Mouse (Mus musculus): ENCODE results near the gene Gorasp2. TPM values are rescaled to one million over a fixed set of nuclear protein-coding genes. Genes with fewer than 3 reads are reported as not detected.

Gorasp2 gene
- polyA plus RNA-seq, 1 experiment from 2014 or later = 138 TPM

GRCm38 (mm10) chr2:70661715-70662495 is 529 bp downstream of the Gorasp2 start, which contains the start of gene Gm26558:
Gene Gm26558 (minus strand): TSS chr2:70662108.
- H3K9me3 ChIP-seq (ENCODE audit: control insufficient read depth, low read length) = no peaks in the 10 kb centered on the region
- H3K27me3 ChIP-seq (ENCODE audit: control insufficient read depth, insufficient read depth, low read length) = peaks cover 7% of the 10 kb centered on the region; the same call in 1 of the 2 replicates
- ATAC-seq (ENCODE audit: insufficient number of reproducible peaks, insufficient read depth, low FRiP score, low read depth) = peak; percentile 69
- WGBS = under 1% methylated on average over 50 of the region's 54 CpGs
- H3K4me2 ChIP-seq (ENCODE audit: low read length) = peak within 1 kb of the TSS; percentile 89
- peak within 1 kb of the TSS; percentile 99 for H3K9ac ChIP-seq (ENCODE audit: low read length)
- H3K27ac ChIP-seq (replicated peaks in 1 of 2; ENCODE audit: control insufficient read depth in 1 of 2, insufficient read depth in 1 of 2, low read depth in 2 of 2, low read length in 2 of 2) = peak within 1 kb of the TSS; percentile 87 to 97
- peak within 1 kb of the TSS; percentile 95 to 96 for H3K4me3 ChIP-seq (ENCODE audit: control insufficient read depth in 1 of 2, insufficient read depth in 1 of 2, low read depth in 1 of 2, low read length in 2 of 2)
- peaks cover 0 to 14% of the 10 kb centered on the region in 2 experiments; a peak in 2 of 4 replicates for H3K4me1 ChIP-seq (ENCODE audit: control insufficient read depth in 2 of 2, insufficient read depth in 2 of 2, low read length in 2 of 2)
- H3K36me3 ChIP-seq (ENCODE audit: control insufficient read depth, insufficient read depth, low read length) = peaks cover 13% of the 10 kb centered on the region

GRCm38 (mm10) chr2:70663764-70664163 is 2.4 kb downstream of the Gorasp2 start:
- Histone ChIP-seq H3K27ac (replicated peaks in 1 of 2; ENCODE audit: control insufficient read depth in 1 of 2, insufficient read depth in 1 of 2, low read depth in 2 of 2, low read length in 2 of 2) (no peak overlapping the region), H3K4me2 (ENCODE audit: low read length) (peak overlapping the region; percentile 89; the same call in 1 of the 2 replicates), H3K4me3 (ENCODE audit: control insufficient read depth in 1 of 2, insufficient read depth in 1 of 2, low read depth in 1 of 2, low read length in 2 of 2) (no peak overlapping the region), H3K4me1 (ENCODE audit: control insufficient read depth in 2 of 2, insufficient read depth in 2 of 2, low read length in 2 of 2) (peaks cover 0 to 14% of the 10 kb centered on the region in 2 experiments; a peak in 2 of 4 replicates), H3K36me3 (ENCODE audit: control insufficient read depth, insufficient read depth, low read length) (peaks cover 13% of the 10 kb centered on the region), H3K9me3 (ENCODE audit: control insufficient read depth, low read length) (no peaks in the 10 kb centered on the region), H3K27me3 (ENCODE audit: control insufficient read depth, insufficient read depth, low read length) (no peaks in the 10 kb centered on the region), H3K9ac (ENCODE audit: low read length) (no peak overlapping the region)
- no peak for ATAC-seq (ENCODE audit: insufficient number of reproducible peaks, insufficient read depth, low FRiP score, low read depth)
- WGBS = 77% methylated on average over 5 of the region's 5 CpGs

- H3K9ac ChIP-seq (ENCODE audit: low read length) = no peak overlapping the region
- 88% methylated on average over 7 of the region's 7 CpGs for WGBS
Measured at GRCm38 (mm10) chr2:70667016-70667415, 5.6 kb downstream of the Gorasp2 start.

GRCm38 (mm10) chr2:70669241-70669640 is 7.9 kb downstream of the Gorasp2 start:
- 78% methylated on average over 2 of the region's 2 CpGs for WGBS
- ATAC-seq (ENCODE audit: insufficient number of reproducible peaks, insufficient read depth, low FRiP score, low read depth) = no peak
- Histone ChIP-seq H3K4me3 (ENCODE audit: control insufficient read depth in 1 of 2, insufficient read depth in 1 of 2, low read depth in 1 of 2, low read length in 2 of 2) (no peak overlapping the region), H3K4me1 (ENCODE audit: control insufficient read depth in 2 of 2, insufficient read depth in 2 of 2, low read length in 2 of 2) (peaks cover 0 to 11% of the 10 kb centered on the region in 2 experiments; a peak in 2 of 4 replicates), H3K9me3 (ENCODE audit: control insufficient read depth, low read length) (no peaks in the 10 kb centered on the region), H3K27ac (replicated peaks in 1 of 2; ENCODE audit: control insufficient read depth in 1 of 2, insufficient read depth in 1 of 2, low read depth in 2 of 2, low read length in 2 of 2) (no peak overlapping the region), H3K27me3 (ENCODE audit: control insufficient read depth, insufficient read depth, low read length) (no peaks in the 10 kb centered on the region), H3K9ac (ENCODE audit: low read length) (no peak overlapping the region), H3K4me2 (ENCODE audit: low read length) (no peak overlapping the region), H3K36me3 (ENCODE audit: control insufficient read depth, insufficient read depth, low read length) (peaks cover 10% of the 10 kb centered on the region)

More at GRCm38 (mm10) chr2:70667016-70667415, 5.6 kb downstream of the Gorasp2 start:
- no peak overlapping the region for H3K27ac ChIP-seq (replicated peaks in 1 of 2; ENCODE audit: control insufficient read depth in 1 of 2, insufficient read depth in 1 of 2, low read depth in 2 of 2, low read length in 2 of 2)
- no peak overlapping the region for H3K4me3 ChIP-seq (ENCODE audit: control insufficient read depth in 1 of 2, insufficient read depth in 1 of 2, low read depth in 1 of 2, low read length in 2 of 2)
- no peaks in the 10 kb centered on the region for H3K9me3 ChIP-seq (ENCODE audit: control insufficient read depth, low read length)
- no peak overlapping the region for H3K4me2 ChIP-seq (ENCODE audit: low read length)
- peaks cover 0 to 25% of the 10 kb centered on the region in 2 experiments; a peak in 2 of 4 replicates for H3K4me1 ChIP-seq (ENCODE audit: control insufficient read depth in 2 of 2, insufficient read depth in 2 of 2, low read length in 2 of 2)
- H3K27me3 ChIP-seq (ENCODE audit: control insufficient read depth, insufficient read depth, low read length) = no peaks in the 10 kb centered on the region
- no peak for ATAC-seq (ENCODE audit: insufficient number of reproducible peaks, insufficient read depth, low FRiP score, low read depth)
- H3K36me3 ChIP-seq (ENCODE audit: control insufficient read depth, insufficient read depth, low read length) = peaks cover 13% of the 10 kb centered on the region

GRCm38 (mm10) chr2:70669896-70670295 is 8.5 kb downstream of the Gorasp2 start:
- no peak overlapping the region for H3K4me2 ChIP-seq (ENCODE audit: low read length)
- no peak overlapping the region for H3K4me3 ChIP-seq (ENCODE audit: control insufficient read depth in 1 of 2, insufficient read depth in 1 of 2, low read depth in 1 of 2, low read length in 2 of 2)
- no peak overlapping the region for H3K27ac ChIP-seq (replicated peaks in 1 of 2; ENCODE audit: control insufficient read depth in 1 of 2, insufficient read depth in 1 of 2, low read depth in 2 of 2, low read length in 2 of 2)
- ATAC-seq (ENCODE audit: insufficient number of reproducible peaks, insufficient read depth, low FRiP score, low read depth) = no peak
- no peaks in the 10 kb centered on the region for H3K9me3 ChIP-seq (ENCODE audit: control insufficient read depth, low read length)
- no peak overlapping the region for H3K9ac ChIP-seq (ENCODE audit: low read length)
- H3K36me3 ChIP-seq (ENCODE audit: control insufficient read depth, insufficient read depth, low read length) = peaks cover 7% of the 10 kb centered on the region; the same call in 1 of the 2 replicates
- WGBS = 18% methylated on average over 2 of the region's 2 CpGs
- peaks cover 0 to 11% of the 10 kb centered on the region in 2 experiments; a peak in 2 of 4 replicates for H3K4me1 ChIP-seq (ENCODE audit: control insufficient read depth in 2 of 2, insufficient read depth in 2 of 2, low read length in 2 of 2)
- no peaks in the 10 kb centered on the region for H3K27me3 ChIP-seq (ENCODE audit: control insufficient read depth, insufficient read depth, low read length)

- no peak overlapping the region for H3K4me2 ChIP-seq (ENCODE audit: low read length)
- peaks cover 0 to 11% of the 10 kb centered on the region in 2 experiments; a peak in 2 of 4 replicates for H3K4me1 ChIP-seq (ENCODE audit: control insufficient read depth in 2 of 2, insufficient read depth in 2 of 2, low read length in 2 of 2)
- H3K27me3 ChIP-seq (ENCODE audit: control insufficient read depth, insufficient read depth, low read length) = no peaks in the 10 kb centered on the region
- no peak for ATAC-seq (ENCODE audit: insufficient number of reproducible peaks, insufficient read depth, low FRiP score, low read depth)
- H3K9me3 ChIP-seq (ENCODE audit: control insufficient read depth, low read length) = no peaks in the 10 kb centered on the region
- WGBS = 75% methylated on average over 2 of the region's 2 CpGs
- H3K36me3 ChIP-seq (ENCODE audit: control insufficient read depth, insufficient read depth, low read length) = 0 out of 2 replicates have a peak, but pooled peaks cover 3% of the 10 kb centered on the region
- no peak overlapping the region for H3K9ac ChIP-seq (ENCODE audit: low read length)
- no peak overlapping the region for H3K4me3 ChIP-seq (ENCODE audit: control insufficient read depth in 1 of 2, insufficient read depth in 1 of 2, low read depth in 1 of 2, low read length in 2 of 2)
- H3K27ac ChIP-seq (replicated peaks in 1 of 2; ENCODE audit: control insufficient read depth in 1 of 2, insufficient read depth in 1 of 2, low read depth in 2 of 2, low read length in 2 of 2) = no peak overlapping the region
Measured at GRCm38 (mm10) chr2:70672476-70672875, 11.1 kb downstream of the Gorasp2 start.

- Histone ChIP-seq H3K27me3 (ENCODE audit: control insufficient read depth, insufficient read depth, low read length) (no peaks in the 10 kb centered on the region), H3K27ac (replicated peaks in 1 of 2; ENCODE audit: control insufficient read depth in 1 of 2, insufficient read depth in 1 of 2, low read depth in 2 of 2, low read length in 2 of 2) (no peak overlapping the region), H3K9me3 (ENCODE audit: control insufficient read depth, low read length) (no peaks in the 10 kb centered on the region), H3K4me1 (ENCODE audit: control insufficient read depth in 2 of 2, insufficient read depth in 2 of 2, low read length in 2 of 2) (peaks cover 0 to 11% of the 10 kb centered on the region in 2 experiments; a peak in 2 of 4 replicates), H3K4me2 (ENCODE audit: low read length) (no peak overlapping the region), H3K36me3 (ENCODE audit: control insufficient read depth, insufficient read depth, low read length) (peaks cover 12% of the 10 kb centered on the region), H3K9ac (ENCODE audit: low read length) (no peak overlapping the region), H3K4me3 (ENCODE audit: control insufficient read depth in 1 of 2, insufficient read depth in 1 of 2, low read depth in 1 of 2, low read length in 2 of 2) (no peak overlapping the region)
- ATAC-seq (ENCODE audit: insufficient number of reproducible peaks, insufficient read depth, low FRiP score, low read depth) = no peak
- WGBS = 46% methylated on average over 7 of the region's 7 CpGs
Measured at GRCm38 (mm10) chr2:70673445-70674126, 12.2 kb downstream of the Gorasp2 start.

All from heart, embryonic 14.5 days (tissue).